Mouse (Mus musculus) liver, adult 2 months (tissue): ENCODE measurements at regions not wholly inside any gene's neighbourhood (a gene's known extent, or its start where the extent isn't known, plus 50 kb on each side); places are given as distances from the start of the nearest gene placed in this dataset.

Source experiments
- DNase-seq: peaks from one replicate; pipeline ENCODE4 v3.0.0-alpha.2; 2011; ENCODE audit warnings: low read depth, low spot score; ENCODE audit errors: extremely low read depth
- H3K27ac ChIP-seq: fragments of 200-500 bp; replicated peaks from 2 replicates; pipeline ENCODE4 v1.5.1; 2012; ENCODE audit warnings: low read depth, mild to moderate bottlenecking, control low read depth, inconsistent platforms, low read length; ENCODE audit not compliant: insufficient read depth
- H3K27me3 ChIP-seq: fragments of 200-500 bp; 2 replicates; pipeline ENCODE4 v1.6.1; 2012; ENCODE audit warnings: mild to moderate bottlenecking, moderate library complexity, low read length, inconsistent platforms; ENCODE audit not compliant: control insufficient read depth, insufficient read depth
- H3K36me3 ChIP-seq: fragments of 200-500 bp; 2 replicates; pipeline ENCODE4 v1.6.1; 2012; ENCODE audit warnings: low read length, inconsistent platforms; ENCODE audit not compliant: control insufficient read depth, insufficient read depth
- H3K4me1 ChIP-seq: fragments of 200-500 bp; 2 replicates; pipeline ENCODE4 v1.6.1; 2011; ENCODE audit warnings: low read length; ENCODE audit not compliant: control insufficient read depth, insufficient read depth
- H3K4me3 ChIP-seq: fragments of 200-500 bp; 2 replicates; pipeline ENCODE4 v1.5.1; 2011; ENCODE audit warnings: low read depth, mild to moderate bottlenecking, control low read depth, low read length, moderate library complexity; ENCODE audit not compliant: insufficient read depth
- H3K79me2 ChIP-seq: fragments of 200-500 bp; 2 replicates; pipeline ENCODE4 v1.6.1; 2012; ENCODE audit warnings: inconsistent platforms, mild to moderate bottlenecking, low read length, moderate library complexity; ENCODE audit not compliant: control insufficient read depth, insufficient read depth
- H3K9ac ChIP-seq: fragments of 200-500 bp; 2 replicates; pipeline ENCODE4 v1.6.1; 2012; ENCODE audit warnings: low read depth, mild to moderate bottlenecking, control low read depth, inconsistent platforms, low read length
- CTCF ChIP-seq: fragments of 200-500 bp; IDR thresholded peaks from 2 replicates; pipeline ENCODE4 v1.5.1; 2011; ENCODE audit warnings: low read depth, low read length, control low read depth
- POLR2A ChIP-seq: fragments of 200-500 bp; IDR thresholded peaks from 2 replicates; pipeline ENCODE4 v1.6.1; 2011; ENCODE audit warnings: low read length, control low read depth; ENCODE audit not compliant: insufficient read depth; ENCODE audit errors: extremely low read depth
- WGBS: fragments of 180-500 bp; shearing (Covaris S2); methylation state at CpG from one replicate; pipeline ENCODE4 v1.1.7; 2018; 5-methylcytosine and 5-hydroxymethylcytosine counted together

- no peak for TF ChIP-seq CTCF
- H3K27me3 ChIP-seq: no peaks in the 10 kb centered on the region
- H3K36me3 ChIP-seq: no peaks in the 10 kb centered on the region
- H3K4me1 ChIP-seq: no peaks in the 10 kb centered on the region
- no peak for DNase-seq
- H3K9ac ChIP-seq: no peak overlapping the region
- H3K79me2 ChIP-seq: no peaks in the 10 kb centered on the region
- H3K27ac ChIP-seq: no peak overlapping the region
- H3K4me3 ChIP-seq: no peak overlapping the region
- 67% methylated on average over 3 of the region's 3 CpGs for WGBS
These were observed 302.7 kb upstream of the Nova1 start for GRCm38 (mm10) chr12:47121426-47121825.

GRCm38 (mm10) chr12:47117504-47117903 is 298.8 kb upstream of the Nova1 start:
- H3K36me3 ChIP-seq: no peaks in the 10 kb centered on the region
- no peaks in the 10 kb centered on the region for H3K4me1 ChIP-seq
- H3K27ac ChIP-seq: no peak overlapping the region
- no peak for DNase-seq
- no peaks in the 10 kb centered on the region for H3K27me3 ChIP-seq
- no peak for TF ChIP-seq POLR2A
- TF ChIP-seq CTCF: no peak
- H3K4me3 ChIP-seq: no peak overlapping the region
- no peak overlapping the region for H3K9ac ChIP-seq
- H3K79me2 ChIP-seq: no peaks in the 10 kb centered on the region
- 61% methylated on average over 3 of the region's 3 CpGs for WGBS

GRCm38 (mm10) chr12:47089234-47089633 is 270.5 kb upstream of the Nova1 start:
- H3K27ac ChIP-seq: no peak overlapping the region
- H3K27me3 ChIP-seq: no peaks in the 10 kb centered on the region
- TF ChIP-seq POLR2A (no peak), CTCF (no peak)
- no peaks in the 10 kb centered on the region for H3K79me2 ChIP-seq
- H3K9ac ChIP-seq: no peak overlapping the region
- no peak for DNase-seq
- no peak overlapping the region for H3K4me3 ChIP-seq
- no peaks in the 10 kb centered on the region for H3K4me1 ChIP-seq
- H3K36me3 ChIP-seq: no peaks in the 10 kb centered on the region

- WGBS: 63% methylated on average over 2 of the region's 2 CpGs
These were observed 256.2 kb upstream of the Nova1 start for GRCm38 (mm10) chr12:47074961-47075360.

GRCm38 (mm10) chr12:47052474-47052873 is 233.7 kb upstream of the Nova1 start:
- DNase-seq: no peak
- Histone ChIP-seq H3K36me3 (no peaks in the 10 kb centered on the region), H3K27me3 (no peaks in the 10 kb centered on the region), H3K27ac (no peak overlapping the region), H3K9ac (no peak overlapping the region), H3K79me2 (no peaks in the 10 kb centered on the region), H3K4me3 (no peak overlapping the region), H3K4me1 (no peaks in the 10 kb centered on the region)
- TF ChIP-seq POLR2A (no peak), CTCF (no peak)
- 58% methylated on average over 1 of the region's 1 CpGs for WGBS

More at GRCm38 (mm10) chr12:47074961-47075360, 256.2 kb upstream of the Nova1 start:
- Histone ChIP-seq H3K79me2 (no peaks in the 10 kb centered on the region), H3K27ac (no peak overlapping the region), H3K4me1 (no peaks in the 10 kb centered on the region), H3K9ac (no peak overlapping the region), H3K4me3 (no peak overlapping the region), H3K27me3 (no peaks in the 10 kb centered on the region), H3K36me3 (no peaks in the 10 kb centered on the region)
- TF ChIP-seq CTCF (no peak), POLR2A (no peak)
- no peak for DNase-seq

- H3K79me2 ChIP-seq: no peaks in the 10 kb centered on the region
- no peak overlapping the region for H3K4me3 ChIP-seq
- DNase-seq: no peak
- no peak overlapping the region for H3K27ac ChIP-seq
- 67% methylated on average over 6 of the region's 6 CpGs for WGBS
- no peak overlapping the region for H3K9ac ChIP-seq
- H3K27me3 ChIP-seq: no peaks in the 10 kb centered on the region
- no peaks in the 10 kb centered on the region for H3K4me1 ChIP-seq
- H3K36me3 ChIP-seq: no peaks in the 10 kb centered on the region
- no peak for TF ChIP-seq POLR2A
- no peak for TF ChIP-seq CTCF
These were observed 202.2 kb upstream of the Nova1 start for GRCm38 (mm10) chr12:47020810-47021348.
